Mouse (Mus musculus) testis, postnatal 14 days (tissue): ENCODE results near the gene Mthfs.
"Not testable (repeated sequence)": the region's sequence is repeated elsewhere in the genome, so short reads cannot be mapped to it uniquely, and the experiment has no call there.

ENCODE experiments used
- DNase-seq: peaks from one replicate; pipeline ENCODE4 v3.0.0; 2021; ENCODE audit warnings: low spot score

Mthfs gene

GRCm38 (mm10) chr9:89210353-89211064, at the start of gene Mthfs:
TSS of gene Mthfs (plus strand) at chr9:89210676.
- DNase-seq, result not testable (repeated sequence)

DNA sequence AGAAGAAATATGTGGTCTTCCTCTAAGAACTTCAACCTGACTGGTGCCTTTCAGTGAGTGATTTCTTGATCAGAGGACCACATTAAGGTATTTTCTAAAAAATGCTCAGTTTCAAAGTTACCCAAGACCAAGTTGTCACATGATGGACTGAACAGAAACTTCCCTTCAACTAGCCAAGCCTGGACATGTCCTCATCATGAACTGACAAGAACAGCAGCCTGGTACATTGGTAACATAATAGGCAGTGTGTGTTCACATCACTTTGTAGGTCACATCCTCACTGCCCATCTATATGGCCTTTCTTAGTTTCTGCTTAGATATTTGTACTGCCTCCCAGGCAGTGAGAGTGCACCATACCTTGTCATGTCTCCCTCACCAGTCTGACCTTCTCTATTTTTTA, 37.9 kb upstream of the Mthfs start:
- DNase-seq, result not testable (repeated sequence)

- peak; percentile 24 for DNase-seq
These were observed 31.6 kb upstream of the Mthfs start for GRCm38 (mm10) chr9:89178833-89179232.

- not testable (repeated sequence) for DNase-seq
These were observed 31.0 kb upstream of the Mthfs start for GRCm38 (mm10) chr9:89179469-89179868.

DNA sequence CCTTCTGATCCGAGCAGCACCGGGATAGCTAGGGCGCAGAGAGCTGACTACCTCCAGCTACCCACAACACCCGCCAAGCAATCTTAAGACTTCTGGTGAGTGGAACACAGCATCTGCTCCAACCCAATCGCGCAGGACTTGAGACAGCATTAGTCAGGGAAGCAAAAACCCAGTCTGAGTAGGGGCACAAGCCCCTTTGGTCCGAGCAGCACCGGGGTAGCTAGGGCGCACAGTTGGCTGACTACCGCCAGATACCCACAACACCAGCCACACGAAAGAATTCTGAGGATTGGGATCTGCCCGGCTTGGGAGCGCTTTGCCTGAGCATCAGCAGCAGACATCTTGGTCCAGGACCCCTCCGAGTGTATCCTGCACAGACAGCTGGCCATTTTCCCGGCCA, 23.5 kb upstream of the Mthfs start:
- not testable (repeated sequence) for DNase-seq

DNA sequence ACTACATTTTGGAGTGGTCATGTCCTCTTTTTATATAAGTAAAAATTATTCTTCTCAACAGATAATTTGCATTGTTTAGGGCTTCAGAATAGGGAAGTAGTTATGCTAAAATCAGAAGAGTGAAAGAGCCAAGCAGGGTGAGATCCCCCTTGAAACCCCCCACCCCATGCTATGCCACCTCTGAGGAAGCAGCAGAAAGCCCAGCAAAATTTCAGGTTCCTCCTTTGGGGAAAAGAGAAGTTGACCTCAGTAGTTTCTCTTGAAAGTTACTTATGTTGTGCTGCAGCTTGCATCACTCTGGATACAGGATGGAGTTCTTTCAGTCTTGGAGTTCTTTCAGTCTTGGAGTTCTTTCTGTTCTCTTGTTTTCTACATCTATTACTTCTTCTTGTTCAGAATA, 15.0 kb upstream of the Mthfs start:
- DNase-seq, result not testable (repeated sequence)

GRCm38 (mm10) chr9:89197509-89197908, 13.0 kb upstream of the Mthfs start:
- DNase-seq, result not testable (repeated sequence)

GRCm38 (mm10) chr9:89198349-89198748, 12.1 kb upstream of the Mthfs start:
- DNase-seq, result not testable (repeated sequence)

GRCm38 (mm10) chr9:89198969-89199416, 11.5 kb upstream of the Mthfs start, which contains the start of the genes Bcl2a1b and Gm29094:
TSS of gene Bcl2a1b (plus strand) at chr9:89199209.
TSS of gene Gm29094 (plus strand) at chr9:89199379.
- DNase-seq, result not testable (repeated sequence)

DNA sequence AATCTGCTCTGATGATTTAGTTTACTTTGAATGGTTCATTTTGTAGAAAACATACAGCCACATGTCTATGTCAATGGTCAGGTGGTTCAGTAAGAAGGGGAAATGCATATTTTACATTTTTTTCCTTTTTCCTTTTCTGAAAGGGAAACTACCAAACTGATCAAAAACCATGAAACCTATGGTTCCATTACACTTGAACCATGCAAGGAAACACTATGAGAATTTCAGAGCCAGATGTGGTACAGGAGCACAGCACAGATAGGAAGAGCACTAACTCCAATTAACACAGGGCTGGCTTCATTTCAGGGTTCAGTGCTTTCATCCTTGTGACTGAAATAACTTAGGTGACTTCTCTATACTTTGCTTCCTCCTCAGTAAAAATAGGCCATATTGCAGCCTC, 8.2 kb upstream of the Mthfs start:
- DNase-seq, result not testable (repeated sequence)

GRCm38 (mm10) chr9:89208939-89209338, 1.5 kb upstream of the Mthfs start:
- not testable (repeated sequence) for DNase-seq

DNA sequence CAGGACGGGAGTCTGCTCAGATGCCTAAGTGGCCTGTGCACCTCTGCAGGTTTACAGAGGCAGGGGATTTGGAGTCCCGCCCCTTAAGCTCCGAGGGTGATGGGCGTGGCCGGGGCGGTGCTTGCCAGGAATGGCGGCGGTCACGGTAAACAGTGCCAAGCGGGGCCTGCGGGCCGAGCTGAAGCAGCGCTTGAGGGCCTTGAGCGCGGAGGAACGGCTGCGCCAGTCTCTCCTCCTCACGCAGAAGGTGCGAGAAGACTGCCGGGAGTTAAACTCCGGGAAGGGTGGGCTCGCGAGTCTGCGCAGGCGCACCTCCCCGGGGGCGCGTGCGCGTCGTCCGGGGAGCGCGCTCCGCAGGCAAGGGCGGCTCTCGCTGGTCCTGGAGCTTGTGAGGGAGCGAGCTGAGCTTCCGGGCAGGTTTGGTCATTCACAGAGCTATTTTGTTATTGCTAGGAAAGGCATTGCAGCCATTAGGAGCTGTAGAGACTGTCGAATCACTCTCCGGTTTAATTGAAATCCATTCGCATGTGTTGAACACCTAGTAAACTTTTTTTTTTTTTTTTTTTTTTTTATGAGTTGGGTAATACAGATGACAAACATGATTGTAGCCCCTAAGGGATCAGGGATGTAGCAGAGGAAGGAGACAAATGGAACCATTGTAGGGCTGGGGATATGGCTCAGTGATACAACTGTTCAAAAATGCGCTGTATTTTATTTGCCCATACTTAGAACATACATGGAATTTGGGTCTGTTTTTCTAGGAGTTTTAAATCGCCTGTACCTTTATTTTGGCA, 786 bp downstream of the Mthfs start:
- peak; percentile 91 for DNase-seq

DNA sequence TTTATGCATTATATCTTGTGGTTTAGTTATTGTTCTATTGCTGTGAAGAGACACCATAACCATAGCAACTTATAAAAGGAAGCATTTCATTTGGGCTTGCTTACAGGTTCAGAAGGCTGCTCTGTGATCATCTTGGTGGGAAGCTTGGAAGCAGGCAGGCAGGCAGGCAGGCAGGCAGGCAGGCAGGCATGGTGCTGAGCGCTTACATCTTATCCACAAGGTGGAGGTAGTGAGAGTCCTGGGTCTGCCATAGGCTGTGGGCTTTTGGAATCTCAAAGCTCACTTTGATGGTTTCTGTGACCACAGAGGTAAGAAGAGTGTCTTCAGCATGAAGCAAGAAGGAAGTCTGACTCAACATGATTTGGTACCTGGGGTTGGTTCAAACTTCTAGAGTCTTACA, 2.0 kb downstream of the Mthfs start:
- DNase-seq, result not testable (repeated sequence)

GRCm38 (mm10) chr9:89218174-89218573, 7.7 kb downstream of the Mthfs start:
- DNase-seq, result not testable (repeated sequence)

- not testable (repeated sequence) for DNase-seq
These were observed 9.2 kb downstream of the Mthfs start for GRCm38 (mm10) chr9:89219668-89220067.

- not testable (repeated sequence) for DNase-seq
These were observed 10.3 kb downstream of the Mthfs start for GRCm38 (mm10) chr9:89220704-89221287.

GRCm38 (mm10) chr9:89226071-89226470, 15.6 kb downstream of the Mthfs start:
- DNase-seq, result no peak

DNA sequence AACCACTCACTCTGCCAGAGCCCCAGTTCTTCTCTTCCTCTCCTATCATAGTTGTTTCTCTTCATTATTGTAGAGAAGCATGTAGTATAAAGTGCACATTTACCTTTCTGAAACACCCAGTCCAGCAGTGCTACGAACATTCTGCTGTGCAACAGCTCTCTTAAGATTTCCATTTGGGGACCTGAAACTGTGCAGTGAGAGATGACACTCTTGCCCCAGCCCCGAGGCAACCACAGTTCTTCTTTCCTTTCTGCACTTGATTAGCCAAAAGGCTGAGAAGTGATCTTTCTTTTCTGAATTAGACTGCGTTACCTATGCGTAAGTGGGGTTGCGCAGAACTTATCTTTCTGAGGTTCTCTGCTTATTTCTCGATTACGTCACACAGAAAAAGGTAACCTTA, 17.6 kb downstream of the Mthfs start:
- DNase-seq, result no peak

GRCm38 (mm10) chr9:89230897-89231497, 20.5 kb downstream of the Mthfs start:
- not testable (repeated sequence) for DNase-seq

GRCm38 (mm10) chr9:89237131-89237530, 26.7 kb downstream of the Mthfs start:
- DNase-seq, result not testable (repeated sequence)

GRCm38 (mm10) chr9:89238976-89239505, 28.6 kb downstream of the Mthfs start:
- not testable (repeated sequence) for DNase-seq

DNA sequence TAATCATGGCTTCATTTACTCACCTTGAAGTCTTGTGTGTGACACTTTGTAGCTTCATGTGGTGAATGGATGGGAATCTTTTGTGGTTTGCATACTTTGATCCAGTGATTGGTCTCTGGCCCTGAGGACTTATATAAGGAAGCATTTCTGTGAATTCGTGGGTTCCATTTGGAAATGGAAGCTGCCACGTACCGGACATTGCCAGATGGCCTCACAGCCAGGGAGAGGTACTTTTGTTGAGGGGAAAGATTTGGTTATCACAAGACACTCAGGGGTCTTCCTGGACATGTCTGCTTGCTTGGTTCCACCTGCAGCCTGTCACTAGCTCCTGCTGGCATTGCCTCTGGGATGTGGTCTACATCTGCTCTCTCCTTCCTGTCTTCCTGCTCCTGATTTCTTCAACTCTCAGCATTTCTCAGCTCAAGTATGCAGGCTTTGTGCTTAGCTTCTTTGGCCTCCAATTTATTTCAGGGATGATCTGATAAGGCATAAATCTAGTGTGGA, 30.1 kb downstream of the Mthfs start:
- DNase-seq, result not testable (repeated sequence)
